26 mouse cellular contexts compared by ENCODE assay signal in genomic region chr7:134110116-134110515, GRCm38 (mm10).
A peak's percentile ranks its signal among the peaks of the same experiment; 100 is the strongest.
DNase-seq lines count a peak whose midpoint lies in the region; ATAC-seq and TF ChIP-seq lines count a peak whose summit lies in the region.
"Had no signal": no experiment of that assay in that cellular context is flagged by ENCODE, and none has a peak within 500 bp of the region (broad histone marks: within the 10 kb centered on the region; RNA-seq: fewer than 3 reads in every experiment).

No protein-coding gene starts in this region.

- POLR2A ChIA-PET in Patski (lab: Charles Lee) = no interaction called here

- CTCF ChIA-PET in Patski (lab: Charles Lee) = interaction anchor here (0.7 kb wide), 1 partner anchor 19 kb away, joined by 3 read pairs; no protein-coding TSS in a partner anchor

- H3K4me3 ChIP-seq in heart, embryonic 16.5 days (ENCODE audit: low read length) = no peak overlapping the region
- no peak overlapping the region for H3K4me3 ChIP-seq in midbrain, embryonic 15.5 days
- H3K4me3 ChIP-seq: embryonic facial prominence, embryonic 13.5 days; forebrain, embryonic 13.5 days; hindbrain, embryonic 12.5 days; limb, embryonic 15.5 days; lung, embryonic 15.5 days; neural tube, embryonic 13.5 days had no signal

- peak; percentile 33 for DNase-seq in adrenal gland, postnatal 14 days
- no peak for DNase-seq in adrenal gland, postnatal 25 days
- no peak for DNase-seq in heart, postnatal 14 days
- DNase-seq in 3T3-L1 (ENCODE audit: low read depth, low spot score) = peak; percentile 82
- peak; percentile 71 for DNase-seq in Patski (ENCODE audit: low read depth, low spot score)
- no peak for DNase-seq in gastrocnemius, postnatal 25 days
- DNase-seq: cerebellum, adult 2 months; cerebellum, postnatal 25 days; embryo, embryonic 11 days; kidney, adult 18-20 months; kidney, postnatal 4 days; layer of hippocampus, adult 9-11 months; lung, postnatal 4 days; midbrain, embryonic 14.5 days; retina, postnatal 1 day; right cerebral cortex, postnatal 25 days; spleen, adult 18-20 months had no signal

- in situ Hi-C loops in Patski (cut with MboI; ENCODE audit: low pct_unique_long_range_greater_than_20kb) = no loop called here

- intact Hi-C loops in heart, postnatal 14 days (cut with DNase I) = no loop called here

- no peaks in the 10 kb centered on the region for H3K36me3 ChIP-seq in heart, embryonic 16.5 days (ENCODE audit: control insufficient read depth, insufficient read depth)
- H3K36me3 ChIP-seq in midbrain, embryonic 15.5 days (replicated peaks) = no peaks in the 10 kb centered on the region
- H3K36me3 ChIP-seq: embryonic facial prominence, embryonic 13.5 days; hindbrain, embryonic 12.5 days; limb, embryonic 15.5 days; lung, embryonic 15.5 days; neural tube, embryonic 13.5 days had no signal

- TF ChIP-seq CTCF in Patski (IDR thresholded peaks at IDR 0.05) = no peak

- peaks cover 23% of the 10 kb centered on the region for H3K4me1 ChIP-seq in heart, embryonic 16.5 days (ENCODE audit: control insufficient read depth, insufficient read depth, low read length)
- no peaks in the 10 kb centered on the region for H3K4me1 ChIP-seq in midbrain, embryonic 15.5 days
- H3K4me1 ChIP-seq: embryonic facial prominence, embryonic 13.5 days; forebrain, embryonic 13.5 days; hindbrain, embryonic 12.5 days; limb, embryonic 15.5 days; neural tube, embryonic 13.5 days had no signal

- H3K4me2 ChIP-seq in heart, embryonic 16.5 days (ENCODE audit: low read depth, low read length) = no peak overlapping the region; the same call in 1 of the 2 replicates
- H3K4me2 ChIP-seq in midbrain, embryonic 15.5 days = no peak overlapping the region
- H3K4me2 ChIP-seq: embryonic facial prominence, embryonic 13.5 days; forebrain, embryonic 13.5 days; hindbrain, embryonic 12.5 days; limb, embryonic 15.5 days; lung, embryonic 15.5 days; neural tube, embryonic 13.5 days had no signal

- H3K27me3 ChIP-seq in heart, embryonic 16.5 days (ENCODE audit: control insufficient read depth, insufficient read depth, low read length) = no peaks in the 10 kb centered on the region
- no peaks in the 10 kb centered on the region for H3K27me3 ChIP-seq in Patski
- no peaks in the 10 kb centered on the region for H3K27me3 ChIP-seq in midbrain, embryonic 15.5 days (replicated peaks)
- H3K27me3 ChIP-seq: embryonic facial prominence, embryonic 13.5 days; forebrain, embryonic 13.5 days; hindbrain, embryonic 12.5 days; limb, embryonic 15.5 days; lung, embryonic 15.5 days; neural tube, embryonic 13.5 days had no signal

- no peaks in the 10 kb centered on the region for H3K9me3 ChIP-seq in heart, embryonic 16.5 days (replicated peaks; ENCODE audit: control insufficient read depth, low read length)
- H3K9me3 ChIP-seq in midbrain, embryonic 15.5 days = no peaks in the 10 kb centered on the region
- H3K9me3 ChIP-seq: embryonic facial prominence, embryonic 13.5 days; forebrain, embryonic 13.5 days; hindbrain, embryonic 12.5 days; limb, embryonic 15.5 days; lung, embryonic 15.5 days; neural tube, embryonic 13.5 days had no signal

- H3K27ac ChIP-seq in heart, embryonic 16.5 days (ENCODE audit: low read length) = peak overlapping the region; percentile 27; the same call in 1 of the 2 replicates
- no peak overlapping the region for H3K27ac ChIP-seq in midbrain, embryonic 15.5 days
- H3K27ac ChIP-seq: embryonic facial prominence, embryonic 13.5 days; forebrain, embryonic 13.5 days; hindbrain, embryonic 12.5 days; limb, embryonic 15.5 days; liver, embryonic 14.5 days; lung, embryonic 15.5 days; neural tube, embryonic 13.5 days had no signal

- ATAC-seq in heart, embryonic 16.5 days (replicated peaks; ENCODE audit: extremely low read depth, insufficient read depth, low FRiP score) = no peak
- peak; percentile 82 for ATAC-seq in Patski
- no peak for ATAC-seq in midbrain, embryonic 15.5 days (replicated peaks)
- ATAC-seq: forebrain, embryonic 13.5 days had no signal

- WGBS in heart, embryonic 16.5 days = 29% methylated on average over 1 of the region's 1 CpGs
- 92% methylated on average over 1 of the region's 1 CpGs for WGBS in midbrain, embryonic 15.5 days

- no peak overlapping the region for H3K9ac ChIP-seq in heart, embryonic 16.5 days (ENCODE audit: low read length)
- H3K9ac ChIP-seq in midbrain, embryonic 15.5 days = no peak overlapping the region
- H3K9ac ChIP-seq: embryonic facial prominence, embryonic 13.5 days; forebrain, embryonic 13.5 days; hindbrain, embryonic 12.5 days; limb, embryonic 15.5 days; liver, embryonic 14.5 days; lung, embryonic 15.5 days; neural tube, embryonic 13.5 days had no signal

Comparison
In these comparisons a context has a peak if more than half of its experiments do, and no peak if none do; other contexts are left out.
1. DNase-seq: peak in adrenal gland, postnatal 14 days (single experiment), 3T3-L1 (single experiment) and Patski (single experiment); none in adrenal gland, postnatal 25 days (single experiment), heart, postnatal 14 days (0 of 2) and gastrocnemius, postnatal 25 days (single experiment).